Comparison of ENCODE assay signal across 23 mouse cellular contexts in the genomic region with DNA sequence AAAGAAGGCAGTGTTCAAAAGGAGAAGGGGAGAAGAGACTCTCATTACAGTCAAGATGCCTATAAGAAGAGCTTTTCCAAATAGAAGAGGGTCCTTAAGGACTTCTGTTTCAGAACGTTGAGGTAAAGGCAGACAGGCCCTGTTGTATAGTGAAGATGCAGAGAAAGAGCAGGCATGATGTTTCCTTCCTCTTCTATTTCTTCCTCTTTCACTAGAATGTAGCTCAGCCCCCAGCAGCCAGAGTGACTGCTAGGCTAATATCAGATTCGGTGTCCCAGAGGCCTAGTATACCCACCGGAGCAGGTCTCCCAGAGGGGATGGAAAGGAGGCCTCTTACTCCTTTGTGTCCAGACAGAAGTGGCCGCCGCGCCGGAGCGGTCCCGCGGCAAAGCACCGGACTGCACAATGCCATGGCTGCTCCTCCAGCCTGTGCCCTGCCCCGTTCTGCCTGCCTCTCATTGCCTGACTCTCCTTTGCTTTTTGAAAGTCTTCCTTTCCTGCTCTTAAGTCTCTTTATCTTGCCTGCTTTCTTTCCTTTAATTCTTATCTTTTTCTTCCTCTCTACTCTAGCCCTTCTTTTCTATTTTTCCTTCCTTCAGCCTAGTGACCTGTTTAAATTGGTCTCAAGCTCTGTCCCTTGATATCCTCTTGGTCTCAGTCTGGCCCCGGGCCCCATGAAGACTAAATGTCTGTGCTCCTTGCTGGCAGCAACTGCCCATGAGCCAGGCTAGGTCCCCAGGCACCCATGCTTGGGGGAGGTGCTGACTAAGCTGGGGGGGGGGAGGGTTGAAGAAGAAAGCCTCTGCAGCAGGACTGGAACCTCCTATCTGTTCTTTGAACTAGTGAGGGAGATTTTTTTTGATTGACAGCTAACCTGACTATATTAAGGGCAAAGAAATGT. TPM values are rescaled to one million over a fixed set of nuclear protein-coding genes. Genes with fewer than 3 reads are reported as not detected.
DNase-seq lines count a peak whose midpoint lies in the region; ATAC-seq and TF ChIP-seq lines count a peak whose summit lies in the region.
"Had no signal": no experiment of that assay in that cellular context is flagged by ENCODE, and none has a peak within 500 bp of the region (broad histone marks: within the 10 kb centered on the region; RNA-seq: fewer than 3 reads in every experiment).

No protein-coding gene starts in this region.

- peaks cover 0 to 18% of the 10 kb centered on the region in 2 experiments; a peak in 3 of 4 replicates for H3K36me3 ChIP-seq in MEL (ENCODE audit: control insufficient read depth in 1 of 2, insufficient read depth in 2 of 2, low read length in 2 of 2)
- H3K36me3 ChIP-seq in limb, embryonic 11.5 days (ENCODE audit: control insufficient read depth, insufficient read depth, low read length) = no peaks in the 10 kb centered on the region
- peaks cover 1% of the 10 kb centered on the region; the same call in 1 of the 2 replicates for H3K36me3 ChIP-seq in neural tube, embryonic 12.5 days
- no peaks in the 10 kb centered on the region for H3K36me3 ChIP-seq in heart, adult 2 months (ENCODE audit: control insufficient read depth, insufficient read depth, low read length)
- H3K36me3 ChIP-seq: hindbrain, embryonic 13.5 days; intestine, embryonic 15.5 days; midbrain, embryonic 12.5 days had no signal

- H3K27ac ChIP-seq in MEL (ENCODE audit: control insufficient read depth, low read depth, low read length) = peak overlapping the region; percentile 83
- peak overlapping the region; percentile 59; the same call in 1 of the 2 replicates for H3K27ac ChIP-seq in limb, embryonic 11.5 days (replicated peaks; ENCODE audit: low read depth, low read length)
- peak overlapping the region; percentile 95 for H3K27ac ChIP-seq in neural tube, embryonic 12.5 days
- H3K27ac ChIP-seq in heart, adult 2 months = no peak overlapping the region
- H3K27ac ChIP-seq: forebrain, embryonic 13.5 days; hindbrain, embryonic 13.5 days; intestine, embryonic 15.5 days; midbrain, embryonic 12.5 days had no signal

- peak overlapping the region; percentile 81 to 89 for H3K4me3 ChIP-seq in MEL (ENCODE audit: control insufficient read depth in 1 of 2, insufficient read depth in 1 of 2, low read depth in 2 of 2, low read length in 2 of 2)
- peak overlapping the region; percentile 22 for H3K4me3 ChIP-seq in limb, embryonic 11.5 days (ENCODE audit: low read depth, low read length)
- H3K4me3 ChIP-seq in neural tube, embryonic 12.5 days = peak overlapping the region; percentile 92
- no peak overlapping the region for H3K4me3 ChIP-seq in heart, adult 2 months
- H3K4me3 ChIP-seq: forebrain, embryonic 13.5 days; hindbrain, embryonic 13.5 days; intestine, embryonic 15.5 days; midbrain, embryonic 12.5 days had no signal

- under 1% methylated on average over 13 of the region's 13 CpGs for WGBS in limb, embryonic 11.5 days
- 1% methylated on average over 13 of the region's 13 CpGs for WGBS in neural tube, embryonic 12.5 days
- 26% methylated on average over 13 of the region's 13 CpGs for WGBS in heart, adult 2 months

- peak in 1 of 2 experiments; percentile 1; a peak in 2 of 4 replicates for TF ChIP-seq EP300 in MEL (IDR thresholded peaks at IDR 0.05; ENCODE audit: low read depth in 1 of 2, low read length in 2 of 2)
- no peak for TF ChIP-seq EP300 in heart, adult 2 months (IDR thresholded peaks at IDR 0.05; ENCODE audit: insufficient read depth, low read depth, low read length)

- H3K9ac ChIP-seq in MEL (ENCODE audit: control insufficient read depth, low read depth, low read length, poor library complexity, severe bottlenecking) = peak overlapping the region; percentile 93
- H3K9ac ChIP-seq in limb, embryonic 11.5 days (ENCODE audit: low read length) = peak overlapping the region; percentile 61
- peak overlapping the region; percentile 100 for H3K9ac ChIP-seq in neural tube, embryonic 12.5 days
- H3K9ac ChIP-seq in heart, adult 2 months (ENCODE audit: low read depth, low read length) = no peak overlapping the region
- H3K9ac ChIP-seq: forebrain, embryonic 13.5 days; hindbrain, embryonic 13.5 days; intestine, embryonic 15.5 days; midbrain, embryonic 12.5 days had no signal

- TF ChIP-seq RAD21 in MEL (IDR thresholded peaks at IDR 0.05; ENCODE audit: low read depth, low read length) = no peak

- peak in 1 of 2 experiments; percentile 45; a peak in 2 of 4 replicates for TF ChIP-seq POLR2A in MEL (IDR thresholded peaks at IDR 0.05; ENCODE audit: control insufficient read depth in 1 of 2, insufficient read depth in 1 of 2, low read depth in 1 of 2, low read length in 2 of 2, poor library complexity in 1 of 2)
- no peak for TF ChIP-seq POLR2A in heart, adult 2 months (IDR thresholded peaks at IDR 0.05; ENCODE audit: insufficient read depth, low read depth, low read length)

- no peak for ATAC-seq in limb, embryonic 11.5 days (ENCODE audit: insufficient number of reproducible peaks, low FRiP score, low TSS enrichment, low read depth)
- no peak for ATAC-seq in neural tube, embryonic 12.5 days (ENCODE audit: low FRiP score, low read depth)
- ATAC-seq: forebrain, embryonic 13.5 days; intestine, embryonic 15.5 days had no signal

- no peaks in the 10 kb centered on the region for H3K27me3 ChIP-seq in MEL (ENCODE audit: control insufficient read depth in 1 of 2, insufficient read depth in 2 of 2, low read length in 2 of 2)
- H3K27me3 ChIP-seq in limb, embryonic 11.5 days (ENCODE audit: control insufficient read depth, insufficient read depth, low read length) = peaks cover 67% of the 10 kb centered on the region
- peaks cover 47% of the 10 kb centered on the region for H3K27me3 ChIP-seq in neural tube, embryonic 12.5 days (replicated peaks)
- peaks cover 32% of the 10 kb centered on the region for H3K27me3 ChIP-seq in heart, adult 2 months (ENCODE audit: control insufficient read depth, insufficient read depth, low read length)

- H3K79me2 ChIP-seq in MEL (ENCODE audit: control insufficient read depth, insufficient read depth, low read length, poor library complexity) = peaks cover 54% of the 10 kb centered on the region
- no peaks in the 10 kb centered on the region for H3K79me2 ChIP-seq in heart, adult 2 months (replicated peaks; ENCODE audit: control insufficient read depth, insufficient read depth, low read length)

- H3K4me1 ChIP-seq in MEL (ENCODE audit: control insufficient read depth in 1 of 2, insufficient read depth in 2 of 2, low read length in 2 of 2) = peaks cover 16 to 23% of the 10 kb centered on the region in 2 experiments
- H3K4me1 ChIP-seq in limb, embryonic 11.5 days (ENCODE audit: control insufficient read depth, insufficient read depth, low read length) = peaks cover 42% of the 10 kb centered on the region
- peaks cover 8% of the 10 kb centered on the region for H3K4me1 ChIP-seq in neural tube, embryonic 12.5 days
- H3K4me1 ChIP-seq in heart, adult 2 months (ENCODE audit: control insufficient read depth, insufficient read depth, low read length) = no peaks in the 10 kb centered on the region

- intact Hi-C loops in heart, adult 2 months (cut with DNase I) = no loop called here

- peak; percentile 46 for DNase-seq in kidney, adult 18-20 months
- DNase-seq in kidney, adult 11 months = no peak
- DNase-seq in MEL (ENCODE audit: low read depth, low spot score) = peak; percentile 86
- no peak for DNase-seq in limb, embryonic 11.5 days (ENCODE audit: low spot score)
- no peak for DNase-seq in frontal cortex, postnatal 10 days (ENCODE audit: low spot score in 2 of 2)
- DNase-seq in heart, adult 2 months = no peak
- no peak for DNase-seq in layer of hippocampus, adult 9-10 months (ENCODE audit: low spot score)
- DNase-seq: B cell, adult 2 months; cerebellum, postnatal 25 days; heart, adult 18-20 months; lung, adult 2 months; lung, postnatal 4 days; right cerebral cortex, postnatal 25 days; thymus, postnatal 25 days had no signal

- TF ChIP-seq CTCF in MEL (IDR thresholded peaks at IDR 0.05 in 2 of 3, conservative IDR thresholded peaks at IDR 0.05 in 1 of 3; ENCODE audit: control insufficient read depth in 1 of 3, insufficient read depth in 1 of 3, low read depth in 2 of 3, low read length in 3 of 3, poor library complexity in 1 of 3, severe bottlenecking in 1 of 3) = no peak
- no peak for TF ChIP-seq CTCF in heart, adult 2 months (IDR thresholded peaks at IDR 0.05)

- peak overlapping the region; percentile 44 for H3K4me2 ChIP-seq in limb, embryonic 11.5 days (ENCODE audit: low read depth, severe bottlenecking)
- peak overlapping the region; percentile 86 for H3K4me2 ChIP-seq in neural tube, embryonic 12.5 days (replicated peaks)
- H3K4me2 ChIP-seq: forebrain, embryonic 13.5 days; hindbrain, embryonic 13.5 days; intestine, embryonic 15.5 days; liver, embryonic 11.5 days; midbrain, embryonic 12.5 days had no signal

- H3K9me3 ChIP-seq in MEL (replicated peaks; ENCODE audit: insufficient read depth, low read length) = no peaks in the 10 kb centered on the region
- no peaks in the 10 kb centered on the region for H3K9me3 ChIP-seq in limb, embryonic 11.5 days (ENCODE audit: control insufficient read depth, low read length)
- no peaks in the 10 kb centered on the region for H3K9me3 ChIP-seq in neural tube, embryonic 12.5 days
- H3K9me3 ChIP-seq: forebrain, embryonic 13.5 days; hindbrain, embryonic 13.5 days; intestine, embryonic 15.5 days; midbrain, embryonic 12.5 days had no signal

RNA-seq across cellular contexts. Expression of a gene that starts 2.6 kb away (rescaled TPM):
- total RNA-seq in MEL (2012; rRNA removed) = 3.2 and 4.1 TPM in 2 replicates
- polyA plus RNA-seq in MEL (2012; ENCODE audit: insufficient read depth in 1 of 2, insufficient read length in 2 of 2, low read depth in 1 of 2, low replicate concordance in 2 of 2, missing spikeins in 1 of 2) = 100 to 1,000 TPM in 1 of 2 experiments, 1 to 10 TPM in 1; 9.5 to 400 TPM
- 4.4 and 6.1 TPM in 2 replicates for polyA plus RNA-seq in limb, embryonic 11.5 days (2014; fragmentation: Nextera tagmentation; extraction: Ambion mirVana)
- 45.2 and 47.4 TPM in 2 replicates for polyA plus RNA-seq in neural tube, embryonic 12.5 days (2016; fragmentation: Nextera tagmentation; extraction: Ambion mirVana)
- not detected for total RNA-seq in heart, adult 2 months (2021)
- not detected in 2 replicates for polyA plus RNA-seq in heart, adult 2 months (2012; rRNA removed)
- total RNA-seq: heart, adult 18-20 months; layer of hippocampus, postnatal 10 days; left cerebral cortex, postnatal 10 days had no signal
- polyA plus RNA-seq: forebrain, embryonic 13.5 days; heart, postnatal 0 days; lung, adult 2 months; midbrain, embryonic 12.5 days had no signal

RNA-seq across cellular contexts. Expression of a gene that starts 11.5 kb away (rescaled TPM):
- 0.26 and 0.31 TPM in 2 replicates for total RNA-seq in MEL (2012; rRNA removed)
- polyA plus RNA-seq in MEL (2012; ENCODE audit: insufficient read depth in 1 of 2, insufficient read length in 2 of 2, low read depth in 1 of 2, low replicate concordance in 2 of 2, missing spikeins in 1 of 2) = 1 to 10 TPM in 1 of 2 experiments, not detected in 1; 1.7 TPM
- polyA plus RNA-seq in limb, embryonic 11.5 days (2014; fragmentation: Nextera tagmentation; extraction: Ambion mirVana) = 4.6 and 4.8 TPM in 2 replicates
- 44.5 and 65.6 TPM in 2 replicates for polyA plus RNA-seq in neural tube, embryonic 12.5 days (2016; fragmentation: Nextera tagmentation; extraction: Ambion mirVana)
- not detected for total RNA-seq in heart, adult 2 months (2021)
- not detected in 2 replicates for polyA plus RNA-seq in heart, adult 2 months (2012; rRNA removed)
- total RNA-seq: heart, adult 18-20 months; layer of hippocampus, postnatal 10 days; left cerebral cortex, postnatal 10 days had no signal
- polyA plus RNA-seq: forebrain, embryonic 13.5 days; heart, postnatal 0 days; lung, adult 2 months; midbrain, embryonic 12.5 days had no signal

RNA-seq across cellular contexts. Expression of a gene that starts 11.6 kb away (rescaled TPM):
- 0.46 and 0.56 TPM in 2 replicates for total RNA-seq in MEL (2012; rRNA removed)
- 1 to 10 TPM in 1 of 2 experiments, not detected in 1; 3.0 TPM for polyA plus RNA-seq in MEL (2012; ENCODE audit: insufficient read depth in 1 of 2, insufficient read length in 2 of 2, low read depth in 1 of 2, low replicate concordance in 2 of 2, missing spikeins in 1 of 2)
- polyA plus RNA-seq in limb, embryonic 11.5 days (2014; fragmentation: Nextera tagmentation; extraction: Ambion mirVana) = 8.3 and 9.1 TPM in 2 replicates
- 32.1 and 35.5 TPM in 2 replicates for polyA plus RNA-seq in neural tube, embryonic 12.5 days (2016; fragmentation: Nextera tagmentation; extraction: Ambion mirVana)
- total RNA-seq in heart, adult 2 months (2021) = not detected
- 0.20 TPM in 1 of 2 replicates, not detected in the other for polyA plus RNA-seq in heart, adult 2 months (2012; rRNA removed)
- total RNA-seq: layer of hippocampus, postnatal 10 days; left cerebral cortex, postnatal 10 days had no signal
- polyA plus RNA-seq: forebrain, embryonic 13.5 days; heart, postnatal 0 days; midbrain, embryonic 12.5 days had no signal

RNA-seq across cellular contexts. Expression of a gene that starts 12.3 kb away (rescaled TPM):
- total RNA-seq in MEL (2012; rRNA removed) = 6.3 and 6.8 TPM in 2 replicates
- polyA plus RNA-seq in MEL (2012; ENCODE audit: insufficient read depth in 1 of 2, insufficient read length in 2 of 2, low read depth in 1 of 2, low replicate concordance in 2 of 2, missing spikeins in 1 of 2) = 10 to 100 TPM in 1 of 2 experiments, not detected in 1; 24.8 TPM
- polyA plus RNA-seq in limb, embryonic 11.5 days (2014; fragmentation: Nextera tagmentation; extraction: Ambion mirVana) = 43.9 and 56.2 TPM in 2 replicates
- polyA plus RNA-seq in neural tube, embryonic 12.5 days (2016; fragmentation: Nextera tagmentation; extraction: Ambion mirVana) = 62.1 and 77.3 TPM in 2 replicates
- not detected for total RNA-seq in heart, adult 2 months (2021)
- not detected in 2 replicates for polyA plus RNA-seq in heart, adult 2 months (2012; rRNA removed)
- total RNA-seq: heart, adult 18-20 months; layer of hippocampus, postnatal 10 days; left cerebral cortex, postnatal 10 days had no signal
- polyA plus RNA-seq: forebrain, embryonic 13.5 days; heart, postnatal 0 days; hindbrain, embryonic 13.5 days; lung, adult 2 months; midbrain, embryonic 12.5 days had no signal

RNA-seq across cellular contexts. Expression of a gene that starts 19.2 kb away (rescaled TPM):
- 1.7 and 2.3 TPM in 2 replicates for total RNA-seq in MEL (2012; rRNA removed)
- 1 to 10 TPM in 1 of 2 experiments, not detected in 1; 9.4 TPM for polyA plus RNA-seq in MEL (2012; ENCODE audit: insufficient read depth in 1 of 2, insufficient read length in 2 of 2, low read depth in 1 of 2, low replicate concordance in 2 of 2, missing spikeins in 1 of 2)
- 9.5 and 10.9 TPM in 2 replicates for polyA plus RNA-seq in limb, embryonic 11.5 days (2014; fragmentation: Nextera tagmentation; extraction: Ambion mirVana)
- 68.8 and 77.1 TPM in 2 replicates for polyA plus RNA-seq in neural tube, embryonic 12.5 days (2016; fragmentation: Nextera tagmentation; extraction: Ambion mirVana)
- not detected for total RNA-seq in heart, adult 2 months (2021)
- polyA plus RNA-seq in heart, adult 2 months (2012; rRNA removed) = not detected in 2 replicates
- total RNA-seq: layer of hippocampus, postnatal 10 days; left cerebral cortex, postnatal 10 days had no signal
- polyA plus RNA-seq: forebrain, embryonic 13.5 days; heart, postnatal 0 days; midbrain, embryonic 12.5 days had no signal

Comparison
In these comparisons a context has a peak if more than half of its experiments do, and no peak if none do; other contexts are left out.
1. DNase-seq: peak in kidney, adult 18-20 months (single experiment) and MEL (single experiment); none in kidney, adult 11 months (single experiment), limb, embryonic 11.5 days (single experiment), frontal cortex, postnatal 10 days (0 of 2), heart, adult 2 months (0 of 2) and layer of hippocampus, adult 9-10 months (single experiment).